Mouse (Mus musculus): ENCODE data around the gene Flvcr2. TPM values are rescaled to one million over a fixed set of nuclear protein-coding genes. Genes with fewer than 3 reads are reported as not detected.

The Flvcr2 gene
- polyA plus RNA-seq (2014; fragmentation: Illumina TruSeq; extraction: RNeasy Lipid Tissue Mini Kit (QIAGEN cat#74804); ENCODE audit: low read depth, low replicate concordance): 3.3 TPM

DNA sequence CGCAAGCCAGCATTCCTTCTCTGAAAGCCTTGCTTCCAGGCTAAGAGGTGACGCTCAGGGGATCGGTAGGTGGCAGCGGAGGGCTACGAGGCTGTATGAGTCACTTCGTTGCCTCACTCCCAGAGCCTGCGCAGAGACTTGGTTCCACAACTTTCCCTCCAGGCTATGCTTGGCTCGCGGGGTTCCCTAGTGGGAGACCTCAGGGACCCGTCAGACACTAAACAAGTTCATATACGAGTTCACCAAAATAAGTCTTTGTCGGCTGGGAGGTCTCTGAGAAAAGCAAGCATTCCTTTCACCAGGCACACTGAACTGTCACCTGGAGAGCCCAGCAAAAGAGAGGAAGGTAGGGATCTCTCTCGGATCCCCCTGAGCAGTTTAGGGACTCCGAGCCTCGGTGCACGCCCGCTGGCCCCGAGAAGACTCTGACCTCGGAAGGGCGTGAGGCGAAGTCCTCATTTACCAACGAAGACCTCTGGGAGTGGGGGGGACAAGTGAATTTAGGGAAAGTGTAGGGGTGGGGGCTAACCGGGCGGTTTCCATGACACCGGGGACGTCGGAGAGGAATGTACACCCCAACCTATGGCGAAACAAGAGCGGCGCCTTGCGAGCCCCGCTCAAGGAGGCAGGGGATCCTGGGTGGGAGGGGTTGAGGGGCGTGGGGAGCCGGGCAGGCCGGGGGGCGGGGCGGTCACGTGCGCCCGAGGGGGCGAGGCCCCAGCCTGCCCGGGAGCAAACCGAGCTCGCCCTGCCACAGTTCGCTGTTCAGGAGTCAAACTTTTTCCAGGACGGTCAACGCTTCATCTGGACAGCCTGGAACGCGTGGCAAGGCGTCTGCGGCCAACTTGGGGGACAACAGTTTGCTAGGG, at the start of gene Flvcr2:
Gene Flvcr2 (plus strand): TSS at position 713 of the 869 bp plus-strand sequence.

DNA sequence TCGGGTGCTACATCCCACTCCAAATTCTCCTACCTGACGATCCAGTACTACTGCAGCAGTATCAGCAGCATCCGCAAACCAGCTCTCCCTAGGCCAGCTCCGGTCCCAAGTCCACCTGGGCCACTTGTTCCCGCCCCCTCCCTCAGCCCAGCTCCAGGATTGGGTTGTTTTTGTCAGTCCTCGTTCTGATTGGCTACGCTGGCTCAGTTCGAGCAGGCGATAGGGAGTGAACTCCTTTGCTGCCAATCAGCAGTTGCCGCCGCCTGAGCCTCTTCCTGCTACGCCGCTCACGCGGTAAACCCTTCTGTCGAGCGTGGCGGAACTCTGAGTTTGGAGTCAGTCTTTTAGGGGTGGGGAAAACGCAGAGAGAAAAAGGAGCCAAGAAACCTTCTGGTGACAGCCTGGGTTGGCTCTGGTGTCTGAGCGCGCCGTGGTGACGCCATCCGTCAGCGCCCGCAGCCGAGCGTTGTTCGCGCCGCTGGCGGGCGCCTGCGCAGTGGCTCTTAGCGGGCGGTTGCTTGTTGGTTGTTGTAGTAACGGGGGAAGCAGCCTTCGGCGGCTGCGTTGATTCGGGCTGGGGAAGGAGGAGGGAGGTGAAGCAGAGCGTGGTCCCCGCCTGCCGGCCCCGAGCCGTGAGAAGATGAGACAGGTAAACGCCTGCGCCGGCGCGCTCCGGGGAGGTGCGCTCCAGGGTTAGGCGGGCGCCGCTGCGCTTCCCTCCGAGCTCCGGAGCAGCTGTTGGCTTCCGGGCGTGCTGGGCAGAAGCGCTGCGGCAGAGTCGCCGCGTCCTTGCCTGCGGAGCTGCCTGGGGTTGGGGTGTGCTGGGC, 78.3 kb downstream of the Flvcr2 start, which contains the start of the genes Erg28 and Ttll5:
Gene Erg28 (minus strand): TSS at position 113 of the 827 bp plus-strand sequence.
Gene Ttll5 (plus strand): TSS at position 222 of the 827 bp plus-strand sequence.

Other genes with a start within 250 kb of the Flvcr2 start
- gene Jdp2, start 147.5 kb upstream of the Flvcr2 start, polyA plus RNA-seq (2014; fragmentation: Illumina TruSeq; extraction: RNeasy Lipid Tissue Mini Kit (QIAGEN cat#74804); ENCODE audit: low read depth, low replicate concordance): 10.2 TPM
- gene Batf, start 59.9 kb upstream of the Flvcr2 start, polyA plus RNA-seq (2014; fragmentation: Illumina TruSeq; extraction: RNeasy Lipid Tissue Mini Kit (QIAGEN cat#74804); ENCODE audit: low read depth, low replicate concordance): 1.4 TPM
- 9.5 TPM for gene Erg28, start 78.0 kb downstream of the Flvcr2 start, polyA plus RNA-seq (2014; fragmentation: Illumina TruSeq; extraction: RNeasy Lipid Tissue Mini Kit (QIAGEN cat#74804); ENCODE audit: low read depth, low replicate concordance)
- 11.9 TPM for gene Ttll5, start 78.1 kb downstream of the Flvcr2 start, polyA plus RNA-seq (2014; fragmentation: Illumina TruSeq; extraction: RNeasy Lipid Tissue Mini Kit (QIAGEN cat#74804); ENCODE audit: low read depth, low replicate concordance)

Data from heart, adult 10 weeks (tissue).